Mouse (Mus musculus): ENCODE data around the gene A730061H03Rik.

Gene A730061H03Rik

DNA sequence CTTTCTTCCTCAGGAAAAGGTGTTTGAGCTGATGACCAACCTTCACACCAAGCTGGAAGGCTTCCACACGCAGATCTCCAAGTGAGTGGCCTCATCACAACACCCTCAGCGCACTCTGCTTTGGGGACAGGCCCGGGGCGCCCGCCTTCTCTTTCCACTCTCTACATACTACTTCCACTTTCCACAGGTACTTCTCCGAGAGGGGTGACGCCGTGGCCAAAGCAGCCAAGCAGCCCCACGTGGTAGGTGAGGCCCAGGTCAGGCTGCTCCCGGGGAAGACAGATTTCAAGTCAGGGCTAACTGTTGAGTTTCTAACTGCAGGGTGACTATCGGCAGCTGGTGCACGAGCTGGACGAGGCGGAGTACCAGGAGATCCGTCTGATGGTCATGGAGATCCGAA is 20.5 kb upstream of the A730061H03Rik start:
- DNase-seq: no peak

DNA sequence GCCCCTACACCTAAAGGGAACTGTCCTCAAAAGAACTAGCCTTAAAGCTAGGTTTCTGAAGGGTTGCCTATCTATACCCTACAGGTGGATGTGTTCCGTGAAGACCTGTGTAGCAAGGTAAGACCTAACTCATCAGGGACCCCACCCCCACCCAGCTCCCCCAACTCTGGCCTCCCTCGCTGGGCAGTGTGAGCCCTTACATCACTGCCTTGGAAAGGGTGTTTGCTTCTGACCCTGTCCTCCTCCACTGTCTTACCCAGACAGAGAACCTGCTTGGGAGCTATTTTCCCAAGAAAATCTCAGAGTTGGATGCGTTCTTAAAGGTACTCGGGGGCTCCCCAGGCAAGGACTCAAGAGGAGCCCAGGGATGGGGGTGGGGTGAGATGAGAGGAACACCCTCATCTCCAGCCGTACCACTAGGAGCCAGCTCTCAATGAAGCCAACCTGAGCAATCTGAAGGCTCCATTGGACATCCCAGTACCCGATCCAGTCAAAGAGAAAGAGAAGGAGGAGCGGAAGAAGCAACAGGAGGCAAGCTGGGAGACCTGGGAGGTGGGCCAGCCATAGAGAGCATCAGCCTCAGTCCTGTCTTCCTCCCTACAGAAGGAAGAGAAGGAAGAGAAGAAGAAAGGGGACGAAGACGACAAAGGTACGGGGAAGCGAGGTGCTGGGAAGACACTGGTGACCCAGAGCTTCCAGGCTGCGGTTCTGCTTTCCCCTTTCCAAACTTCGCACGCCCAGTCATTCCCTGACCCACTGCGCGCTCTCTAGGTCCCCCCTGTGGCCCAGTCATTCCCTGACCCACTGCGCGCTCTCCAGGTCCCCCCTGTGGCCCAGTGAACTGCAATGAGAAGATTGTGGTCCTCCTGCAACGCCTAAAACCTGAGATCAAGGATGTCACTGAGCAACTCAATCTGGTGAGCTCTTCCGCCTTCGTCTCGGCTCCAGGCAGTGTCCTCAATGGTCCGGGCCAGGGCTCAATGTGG is 19.6 kb upstream of the A730061H03Rik start:
- no peak for DNase-seq

DNA sequence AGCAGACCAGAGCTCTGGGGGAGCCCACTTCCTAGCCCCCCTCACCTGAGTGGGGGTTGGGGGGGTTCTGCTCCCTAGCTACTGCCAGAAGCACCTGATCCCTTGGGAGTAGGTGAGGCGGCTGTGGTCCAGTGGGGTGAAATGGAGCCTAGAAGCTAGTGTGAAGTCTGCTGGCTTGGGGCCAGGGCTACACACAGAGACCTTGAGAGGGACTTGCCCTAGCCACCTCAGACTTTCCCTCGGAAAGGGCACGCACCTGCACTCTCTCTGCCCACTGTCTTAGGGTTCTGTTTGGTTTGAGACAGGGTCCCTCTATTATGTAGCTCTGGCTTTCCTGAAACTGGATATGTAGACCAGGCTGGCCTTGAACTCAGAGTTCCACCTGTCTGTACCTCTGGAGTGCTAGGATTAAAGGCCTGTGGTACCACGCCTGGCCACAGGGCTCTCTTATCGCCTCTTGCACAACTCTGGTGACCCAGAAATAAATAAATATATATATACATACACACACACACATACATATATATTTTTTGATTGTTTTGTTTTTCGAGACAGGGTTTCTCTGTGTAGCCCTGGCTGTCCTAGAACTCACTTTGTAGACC is 18.6 kb upstream of the A730061H03Rik start:
- DNase-seq: peak; percentile 49

DNA sequence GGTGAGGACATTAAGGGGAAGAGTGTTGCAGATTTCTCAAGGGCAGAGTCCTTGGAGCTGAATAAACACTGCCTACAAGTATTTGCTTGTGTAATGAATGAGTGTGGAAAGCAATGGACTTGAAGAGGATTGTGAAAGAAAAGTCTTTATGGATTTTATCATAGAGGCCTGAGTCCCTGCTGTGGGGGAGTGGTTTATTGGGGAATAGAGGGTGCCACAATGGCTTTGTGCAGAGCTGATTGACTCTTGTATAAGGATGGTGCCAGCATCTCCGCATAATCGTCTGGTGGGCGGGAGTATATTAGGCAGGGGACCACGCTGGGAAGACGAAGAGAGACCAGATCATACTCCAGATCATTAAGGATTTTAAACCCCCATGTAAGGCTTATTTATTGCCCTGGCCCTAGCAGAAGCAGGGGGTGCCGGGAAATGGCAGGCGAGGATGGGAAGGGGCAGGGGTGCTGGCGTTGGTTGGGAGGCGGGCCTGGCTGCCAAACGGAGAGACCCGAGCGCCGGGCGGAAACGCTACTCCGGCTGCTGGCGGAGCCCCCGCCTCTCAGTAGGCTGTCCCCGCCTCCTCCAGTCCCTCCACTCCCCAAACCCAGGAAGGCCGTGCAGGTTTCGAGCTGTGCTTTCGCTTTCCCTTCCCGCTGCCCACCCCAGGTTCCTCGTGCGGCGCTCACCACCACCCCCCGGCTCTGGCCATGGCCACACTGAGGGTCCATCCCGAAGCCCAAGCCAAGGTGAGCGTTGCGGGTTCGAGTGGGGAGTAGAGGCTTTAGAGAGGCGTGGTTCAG is 17.9 kb upstream of the A730061H03Rik start, which contains the start of gene Psme1:
TSS of gene Psme1 (plus strand) at position 253 of the 797 bp plus-strand sequence.
- peak; percentile 47 for DNase-seq

DNA sequence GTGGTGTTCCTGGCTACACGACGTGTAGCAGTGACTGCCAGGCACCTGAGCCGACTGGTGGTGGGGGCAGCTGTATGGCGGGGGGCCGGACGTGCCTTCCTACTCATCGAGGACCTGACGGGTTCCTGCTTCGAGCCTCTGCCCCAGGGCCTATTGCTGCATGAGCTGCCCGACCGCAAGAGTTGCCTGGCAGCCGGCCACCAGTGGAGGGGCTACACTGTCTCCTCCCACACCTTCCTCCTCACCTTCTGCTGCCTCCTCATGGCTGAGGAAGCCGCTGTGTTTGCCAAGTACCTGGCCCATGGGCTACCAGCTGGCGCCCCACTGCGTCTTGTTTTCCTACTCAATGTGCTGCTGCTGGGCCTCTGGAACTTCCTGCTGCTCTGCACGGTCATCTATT is 16.2 kb upstream of the A730061H03Rik start:
- DNase-seq: no peak

DNA sequence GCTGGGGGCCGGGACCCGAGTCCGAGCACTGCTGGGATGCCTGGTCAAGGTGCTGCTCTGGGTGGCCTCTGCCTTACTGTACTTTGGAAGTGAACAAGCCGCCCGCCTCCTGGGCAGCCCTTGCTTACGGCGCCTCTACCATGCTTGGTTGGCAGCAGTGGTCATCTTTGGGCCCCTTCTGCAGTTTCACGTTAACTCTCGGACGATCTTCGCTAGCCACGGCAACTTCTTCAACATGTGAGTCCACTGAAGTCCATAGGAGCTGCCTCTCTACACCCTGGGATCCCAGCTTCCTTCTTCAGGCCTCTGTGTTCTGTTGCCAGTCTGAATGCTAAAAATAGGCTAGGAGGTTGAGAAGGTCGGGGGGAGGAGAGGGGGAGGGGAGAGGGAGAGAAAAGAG is 15.5 kb upstream of the A730061H03Rik start:
- DNase-seq: no peak

DNA sequence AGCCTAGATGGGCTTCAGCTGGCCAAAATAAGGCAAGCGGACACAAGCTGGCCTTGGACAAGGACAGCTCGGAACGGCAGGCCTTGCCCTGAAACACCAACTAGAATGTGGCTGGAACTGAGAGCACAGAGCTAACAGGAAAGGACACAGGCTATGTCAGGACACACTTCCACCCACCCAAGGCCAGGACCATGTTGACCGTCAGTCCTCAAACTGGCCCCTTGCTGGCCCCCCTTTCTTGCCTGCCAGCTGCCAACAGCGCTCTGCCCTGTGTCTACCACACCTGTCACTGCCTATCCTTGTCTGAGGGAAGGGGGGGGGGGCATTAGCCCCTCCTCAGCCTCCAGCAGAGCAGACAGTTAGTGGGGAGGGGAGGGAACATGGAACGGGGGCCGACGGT is 15.1 kb upstream of the A730061H03Rik start, which contains the start of gene Fitm1:
TSS of gene Fitm1 (plus strand) at position 316 of the 400 bp plus-strand sequence.
- DNase-seq: no peak

DNA sequence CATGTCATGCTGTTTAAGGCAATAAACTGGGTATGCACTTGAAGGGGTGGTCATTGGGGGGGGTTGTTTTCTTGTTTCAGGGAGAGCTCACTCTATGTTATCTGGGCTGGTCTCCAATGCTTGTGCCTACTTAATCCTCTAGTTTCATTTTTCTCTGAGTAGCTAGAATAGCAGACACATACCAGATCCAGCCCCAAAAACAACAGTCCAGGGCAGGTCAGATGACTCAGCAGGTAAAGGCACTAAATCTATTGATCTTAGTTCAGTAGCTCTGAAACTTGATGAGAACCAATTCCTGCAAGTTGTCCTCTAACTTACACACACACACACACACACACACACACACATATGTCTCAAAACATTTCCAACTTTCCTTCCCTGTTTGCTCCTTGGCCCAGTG is 11.6 kb upstream of the A730061H03Rik start:
- DNase-seq: no peak

DNA sequence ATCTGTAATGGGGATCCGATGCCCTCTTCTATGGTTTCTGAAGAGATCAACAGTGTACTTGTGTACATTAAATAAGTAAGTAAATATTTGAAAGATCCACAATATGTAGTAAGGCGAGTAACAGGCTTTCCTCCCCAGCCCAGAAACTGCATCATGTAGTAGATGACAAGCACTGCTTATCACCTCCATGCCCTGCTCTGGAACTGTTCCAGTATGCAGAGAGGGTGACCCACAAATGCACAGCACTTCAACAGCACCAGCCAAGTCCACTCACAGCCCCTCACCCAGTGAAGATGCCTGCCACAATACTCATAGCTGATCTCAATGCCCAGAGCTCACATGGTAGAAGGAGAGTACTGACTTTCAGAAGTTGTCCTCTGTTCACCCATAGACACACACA is 10.4 kb upstream of the A730061H03Rik start:
- DNase-seq: no peak

DNA sequence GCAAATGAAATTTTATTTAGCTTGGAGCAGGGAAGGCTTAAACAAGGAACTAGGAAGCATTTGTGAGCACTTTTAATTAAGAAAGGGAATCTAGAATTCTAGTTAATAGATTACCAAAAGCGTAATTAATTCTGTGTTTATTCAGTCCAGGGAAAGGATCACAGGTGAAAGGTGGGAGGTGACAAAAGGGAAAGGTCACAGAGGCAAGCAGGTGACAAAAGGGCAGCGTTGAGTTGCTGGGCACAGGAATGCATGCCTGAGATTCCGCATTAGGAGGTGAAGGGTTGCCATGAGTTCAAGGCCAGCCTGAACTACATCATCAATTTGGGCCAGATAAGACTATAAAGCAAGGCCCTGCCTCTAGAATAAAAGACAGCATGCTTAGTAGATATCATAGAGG is 7.3 kb upstream of the A730061H03Rik start:
- DNase-seq: no peak

DNA sequence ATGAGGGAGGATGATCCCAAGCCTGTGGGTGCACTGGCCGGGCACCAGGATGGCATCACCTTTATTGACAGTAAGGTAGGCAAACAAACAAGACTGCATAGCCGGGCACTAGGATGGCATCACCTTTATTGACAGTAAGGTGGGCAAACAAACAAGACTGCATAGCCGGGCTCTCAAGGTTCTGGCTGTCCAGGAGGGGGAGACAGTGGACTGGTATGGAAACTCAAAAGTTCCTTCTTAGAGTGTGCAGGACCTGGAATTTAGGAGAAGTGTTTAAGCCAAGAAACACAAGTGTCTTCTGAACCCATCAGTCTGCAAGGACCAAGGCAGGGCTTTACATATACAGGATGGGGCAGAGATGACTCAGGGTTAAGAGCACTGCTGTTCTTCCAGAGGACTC is 5.5 kb upstream of the A730061H03Rik start:
- no peak for DNase-seq

DNA sequence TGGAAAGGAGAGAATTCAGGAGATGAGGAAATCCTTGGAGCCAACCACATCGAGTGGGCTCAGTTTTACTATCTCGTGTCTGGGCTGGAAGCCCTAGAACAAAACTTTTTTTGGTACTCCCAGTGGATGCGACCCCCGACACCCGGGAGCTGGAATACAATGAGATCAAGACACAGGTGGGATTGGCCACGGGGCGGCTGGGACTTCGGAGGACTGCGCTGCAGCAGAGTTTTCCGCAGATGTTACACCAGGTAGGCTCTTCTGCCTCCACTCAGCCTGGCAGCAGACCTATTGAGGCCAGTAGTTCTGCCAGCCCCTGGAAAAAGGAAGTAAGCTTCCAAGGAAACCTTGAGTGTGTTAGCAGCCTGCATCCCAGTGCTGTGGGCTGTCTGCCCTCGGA is 3.0 kb upstream of the A730061H03Rik start:
- DNase-seq: no peak

DNA sequence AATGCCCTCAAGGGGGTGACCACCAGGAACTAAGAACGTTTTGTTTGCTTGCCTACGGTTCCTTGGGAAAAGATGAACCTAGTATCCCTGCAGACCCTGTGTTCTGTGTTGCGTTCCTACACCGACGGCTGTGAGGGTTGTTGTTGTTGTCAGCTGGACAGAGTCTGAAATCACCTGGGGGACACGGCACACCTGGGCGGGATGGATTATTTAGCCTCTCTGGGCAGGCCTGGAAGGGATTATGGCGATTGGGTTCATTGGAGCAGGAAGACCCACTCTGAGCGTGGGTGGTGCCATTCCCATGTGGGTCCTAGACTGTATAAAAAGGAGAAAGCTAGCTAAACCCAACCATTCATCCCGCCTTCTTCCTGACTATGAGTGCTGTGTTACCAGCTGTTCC is 1.7 kb upstream of the A730061H03Rik start:
- DNase-seq: no peak

DNA sequence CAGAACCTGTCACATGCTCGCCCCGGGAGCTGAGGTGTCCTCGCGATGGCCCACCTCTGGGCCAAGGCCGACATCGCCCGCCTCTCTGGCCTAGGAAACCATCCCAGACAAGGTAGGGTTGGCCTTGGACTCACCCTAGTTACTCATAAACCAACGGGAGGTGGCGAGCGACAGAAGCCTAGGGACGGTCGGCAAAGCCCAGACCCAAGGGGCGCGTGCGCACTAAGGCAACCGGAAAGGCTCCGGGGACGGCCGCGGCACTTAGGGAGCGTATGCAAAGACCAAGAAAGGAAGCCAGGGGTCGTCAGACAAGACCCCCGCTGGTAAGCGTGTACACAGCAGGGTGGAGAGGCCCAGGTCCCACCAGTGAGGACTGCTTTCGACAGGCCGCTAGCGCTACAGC is 406 bp downstream of the A730061H03Rik start, which contains the start of gene Dcaf11:
TSS of gene Dcaf11 (plus strand) at position 208 of the 403 bp plus-strand sequence.
- peak; percentile 90 for DNase-seq

DNA sequence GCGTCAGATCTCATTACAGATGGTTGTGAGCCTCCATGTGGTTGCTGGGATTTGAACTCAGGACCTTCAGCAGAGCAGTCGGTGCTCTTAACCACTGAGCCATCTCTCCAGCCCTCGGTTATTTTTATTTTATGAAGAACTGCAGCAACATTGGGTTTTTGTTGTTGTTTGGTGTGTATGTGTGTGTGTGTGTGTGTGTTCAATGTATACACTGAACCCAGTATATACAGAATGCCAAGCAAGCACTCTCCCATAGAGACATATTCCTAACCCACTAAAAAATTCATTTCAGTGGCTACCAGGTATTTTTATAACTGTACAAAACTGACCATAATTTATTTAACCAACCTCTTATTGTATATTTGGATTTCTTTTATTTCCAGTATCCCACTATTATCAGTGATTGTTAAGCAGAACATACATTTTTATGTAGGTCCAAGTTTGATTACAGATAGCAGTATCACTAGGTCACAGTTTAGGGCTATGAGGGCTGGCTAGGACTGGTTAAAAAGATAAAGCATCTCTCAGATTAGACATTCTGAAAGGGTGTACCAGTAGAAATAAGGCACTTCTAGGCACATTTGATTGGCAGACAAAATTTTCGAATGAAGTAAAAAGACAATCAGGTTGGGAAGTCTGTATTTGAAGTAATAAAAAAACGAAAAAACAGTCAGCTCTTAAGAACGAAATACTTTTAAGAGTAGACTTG is 1.3 kb downstream of the A730061H03Rik start:
- no peak for DNase-seq

DNA sequence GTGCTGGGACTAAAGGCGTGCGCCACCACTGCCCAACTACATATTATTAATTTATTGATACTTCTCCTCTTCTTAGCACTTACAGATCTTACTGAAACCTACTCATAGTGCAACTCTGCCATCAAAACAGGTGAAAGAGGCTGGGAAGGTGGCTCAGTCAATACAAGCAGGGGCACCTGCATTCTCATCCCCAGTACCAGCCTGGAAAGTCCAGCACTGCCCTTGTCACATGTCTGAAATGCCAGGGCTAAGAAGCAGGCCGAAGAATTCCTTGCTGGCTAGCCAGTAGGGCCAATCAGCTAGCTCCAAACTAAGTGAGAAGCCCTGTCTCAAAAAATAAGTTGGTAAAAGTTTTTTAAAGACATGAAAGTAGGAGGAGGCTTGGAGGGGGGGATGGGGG is 2.6 kb downstream of the A730061H03Rik start:
- DNase-seq: no peak

DNA sequence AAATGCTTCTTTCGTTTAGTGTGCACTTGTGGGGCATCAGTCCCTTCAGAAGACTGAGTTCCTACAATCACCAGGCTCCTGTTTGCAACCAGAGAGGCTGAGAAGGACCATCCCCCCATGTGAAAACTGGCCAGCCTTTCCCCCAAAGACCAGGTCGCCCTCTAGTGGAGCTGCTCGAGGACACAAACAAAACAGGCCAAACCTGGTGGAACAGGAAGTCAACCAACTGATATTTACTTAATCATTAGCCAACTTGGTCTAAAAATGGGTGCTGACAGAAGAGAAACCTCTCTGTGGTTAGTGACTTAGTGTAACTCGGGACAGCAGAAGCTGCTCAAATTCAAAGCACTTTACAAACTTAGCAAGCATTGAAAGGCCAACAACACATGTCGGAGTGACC is 3.2 kb downstream of the A730061H03Rik start:
- peak; percentile 75 for DNase-seq

DNA sequence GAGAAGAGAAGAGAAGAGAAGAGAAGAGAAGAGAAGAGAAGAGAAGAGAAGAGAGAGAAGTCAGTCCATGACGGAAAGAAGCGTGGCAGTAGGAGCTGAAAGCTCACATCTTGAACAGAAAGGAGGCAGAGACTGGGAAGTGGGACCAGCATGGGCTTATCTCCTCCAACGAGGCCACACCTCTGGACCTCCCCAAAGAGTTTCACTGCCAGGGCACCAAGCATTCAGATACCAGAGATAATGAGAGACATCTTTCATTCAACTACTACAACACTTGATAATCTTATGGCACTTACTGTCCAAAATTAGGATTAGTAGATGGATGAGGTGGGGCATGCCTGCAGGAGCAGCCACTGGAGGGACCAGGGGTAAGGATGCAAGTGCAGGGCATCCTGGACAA is 4.4 kb downstream of the A730061H03Rik start:
- DNase-seq: no peak

DNA sequence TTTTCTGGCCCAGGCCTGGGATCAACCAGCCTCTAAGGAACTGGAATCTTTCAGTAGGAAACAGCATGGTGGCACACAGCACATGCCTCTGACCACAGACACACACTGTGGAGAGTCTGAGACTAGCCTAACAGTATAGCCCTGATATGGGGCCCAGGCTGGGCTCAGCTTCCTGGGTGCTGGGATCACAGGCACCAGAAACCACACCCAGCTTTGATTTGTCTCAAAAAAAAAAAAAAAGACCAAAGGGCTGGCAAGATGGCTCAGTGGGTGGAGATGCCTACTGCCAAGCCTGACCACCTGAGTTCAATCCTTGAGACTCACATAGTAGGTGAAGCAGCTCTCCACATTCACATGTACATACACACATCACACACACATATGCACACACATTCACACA is 5.6 kb downstream of the A730061H03Rik start:
- no peak for DNase-seq

DNA sequence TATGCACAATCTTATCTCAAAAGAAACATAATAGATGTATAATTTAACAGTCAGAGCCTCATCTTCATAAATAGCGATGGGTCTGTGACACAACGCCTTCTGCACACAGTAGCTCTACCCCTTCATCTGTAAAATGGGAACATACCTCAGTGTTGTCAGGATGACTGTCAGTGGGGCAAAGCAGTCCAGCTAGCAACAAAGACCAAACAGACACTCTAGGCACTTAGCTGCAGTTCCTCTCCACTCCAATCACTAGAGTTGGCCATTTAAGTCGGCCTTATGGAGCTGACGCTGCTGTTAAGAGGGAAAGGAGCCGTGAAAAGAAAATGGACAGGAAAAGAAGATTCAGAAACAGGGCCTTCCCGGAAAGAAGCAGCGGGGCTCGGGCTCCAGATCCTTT is 8.4 kb downstream of the A730061H03Rik start:
- no peak for DNase-seq

DNA sequence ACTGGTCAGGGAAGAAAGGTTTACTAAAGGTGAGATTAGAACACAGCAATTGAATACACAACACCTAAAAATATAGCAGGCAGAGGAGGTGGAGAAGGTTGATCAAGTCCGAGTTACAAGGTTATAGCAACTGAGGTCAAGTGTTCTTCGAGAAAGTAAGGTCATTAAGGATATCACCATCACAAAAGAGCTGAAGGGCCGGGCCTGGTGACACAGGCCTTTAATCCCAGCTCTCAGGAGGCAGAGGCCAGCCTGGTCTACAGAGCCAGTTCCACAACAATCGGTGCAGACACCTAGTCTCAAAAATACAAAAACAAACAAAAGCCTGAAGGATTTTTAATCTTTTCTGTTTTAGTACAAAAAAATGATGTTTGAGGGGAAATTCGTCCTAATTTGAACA is 8.9 kb downstream of the A730061H03Rik start:
- no peak for DNase-seq

DNA sequence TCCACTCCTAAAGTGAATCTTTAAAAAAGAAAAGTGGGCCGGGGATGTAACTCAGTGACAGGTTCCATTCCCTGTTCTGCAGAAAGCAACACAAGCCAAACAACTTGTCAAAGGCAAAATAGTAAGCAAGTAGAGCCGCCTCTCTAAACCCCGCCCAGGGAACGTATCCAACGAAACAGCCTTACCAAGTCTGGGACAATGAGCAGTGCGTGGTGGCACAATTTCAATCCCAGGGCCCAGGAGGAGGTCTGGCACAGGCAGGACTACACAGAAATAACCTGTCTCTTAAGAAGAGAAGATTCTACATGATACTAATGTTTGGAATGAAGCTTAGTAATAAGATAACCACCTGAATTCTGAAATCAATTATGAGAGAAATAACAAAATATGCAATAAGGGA is 10.0 kb downstream of the A730061H03Rik start:
- no peak for DNase-seq

DNA sequence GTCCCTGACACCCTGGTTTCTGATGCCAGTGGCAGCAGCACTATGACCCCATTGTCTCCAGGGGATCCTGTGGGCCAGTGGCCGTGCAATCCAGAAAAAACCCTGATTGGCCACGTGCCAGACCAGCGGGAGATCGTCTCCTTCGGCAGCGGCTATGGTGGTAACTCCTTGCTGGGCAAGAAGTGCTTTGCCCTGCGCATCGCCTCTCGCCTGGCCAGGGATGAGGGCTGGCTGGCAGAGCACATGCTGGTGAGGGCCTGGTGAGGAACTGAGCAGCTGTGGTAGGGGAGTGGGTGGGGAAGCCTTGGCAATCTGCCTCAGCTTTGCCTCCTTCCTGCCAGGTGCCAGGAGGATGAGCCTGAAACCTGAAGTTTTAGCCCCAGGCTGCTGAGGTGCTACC is 15.9 kb downstream of the A730061H03Rik start:
- peak; percentile 52 for DNase-seq

Data from cerebellum, adult 8-10 months (tissue).